Mouse (Mus musculus) limb, embryonic 14.5 days (tissue): ENCODE measurements around the gene Fancd2os. TPM values are rescaled to one million over a fixed set of nuclear protein-coding genes. Genes with fewer than 3 reads are reported as not detected.

Source experiments
- ATAC-seq: fragments of 200-750 bp; cut with Nextera tagmentation; 2 replicates; pipeline ENCODE4 v1.8.0; 2017; ENCODE audit warnings: low read depth, moderate number of reproducible peaks, moderate TSS enrichment; ENCODE audit not compliant: low FRiP score
- DNase-seq: peaks from one replicate; pipeline ENCODE4 v3.0.0-alpha.2; 2015; ENCODE audit warnings: low spot score
- H3K27ac ChIP-seq: fragments of 300-500 bp; sonication (generic); replicated peaks from 2 replicates; pipeline ENCODE4 v1.5.1; 2014; ENCODE audit warnings: low read depth, mild to moderate bottlenecking, low read length, moderate library complexity, mixed read lengths
- H3K27me3 ChIP-seq: fragments of 300-500 bp; sonication (generic); 2 replicates; pipeline ENCODE4 v1.6.1; 2014; ENCODE audit warnings: low read length, mixed read lengths; ENCODE audit not compliant: control insufficient read depth, insufficient read depth
- H3K36me3 ChIP-seq: fragments of 300-500 bp; sonication (generic); 2 replicates; pipeline ENCODE4 v1.6.1; 2014; ENCODE audit warnings: mild to moderate bottlenecking, low read length, moderate library complexity, mixed read lengths; ENCODE audit not compliant: control insufficient read depth, insufficient read depth
- H3K4me1 ChIP-seq: fragments of 300-500 bp; sonication (generic); 2 replicates; pipeline ENCODE4 v1.6.1; 2014; ENCODE audit warnings: antibody characterized with exemption, low read length, mixed read lengths; ENCODE audit not compliant: control insufficient read depth, insufficient read depth
- H3K4me2 ChIP-seq: fragments of 300-500 bp; sonication (generic); replicated peaks from 2 replicates; pipeline ENCODE4 v1.6.1; 2014; ENCODE audit warnings: low read depth, mild to moderate bottlenecking, low read length, moderate library complexity; ENCODE audit not compliant: severe bottlenecking
- H3K4me3 ChIP-seq: fragments of 300-500 bp; sonication (generic); replicated peaks from 2 replicates; pipeline ENCODE4 v1.5.1; 2014; ENCODE audit warnings: low read length
- H3K9ac ChIP-seq: fragments of 300-500 bp; sonication (generic); 2 replicates; pipeline ENCODE4 v1.6.1; 2014; ENCODE audit warnings: mild to moderate bottlenecking, low read depth, low read length, moderate library complexity; ENCODE audit not compliant: severe bottlenecking
- H3K9me3 ChIP-seq: fragments of 300-500 bp; sonication (generic); 2 replicates; pipeline ENCODE4 v1.6.1; 2016; ENCODE audit warnings: low read length; ENCODE audit not compliant: control insufficient read depth
- POLR2A ChIP-seq: fragments of 200-500 bp; IDR thresholded peaks from 2 replicates; pipeline ENCODE4 v1.8.0; 2012; ENCODE audit warnings: inconsistent platforms, mild to moderate bottlenecking, moderate library complexity, borderline replicate concordance; ENCODE audit not compliant: insufficient read depth, insufficient read length; ENCODE audit errors: extremely low read depth
- WGBS: fragments of 180-500 bp; shearing (Covaris S2); extraction: QIAGEN DNeasy Blood & Tissue Kit; methylation state at CpG from one replicate; pipeline ENCODE4 v1.1.7; 2014; 5-methylcytosine and 5-hydroxymethylcytosine counted together
- polyA plus RNA-seq, 2 experiments: library from polyadenylated mRNA; depleted of rRNA in 1 of 2; stranded (reverse) in 1 of 2; unstranded in 1 of 2; fragments of >200 nt; fragmentation: Nextera tagmentation in 1 of 2; extraction: Ambion mirVana in 1 of 2; gene quantifications; 2 replicates each; pipeline versions ENCODE4 v1.2.1 to v1.2.3; 2012 to 2014

Fancd2os gene
- polyA plus RNA-seq, 2 experiments, result 0.05 to 0.40 TPM

- H3K4me1 ChIP-seq, result no peaks in the 10 kb centered on the region
- DNase-seq (no peak), ATAC-seq (no peak)
- no peaks in the 10 kb centered on the region for H3K27me3 ChIP-seq
- H3K27ac ChIP-seq, result no peak overlapping the region
- H3K9ac ChIP-seq, result no peak overlapping the region
- H3K36me3 ChIP-seq, result peaks cover 63% of the 10 kb centered on the region
- WGBS, result 94% methylated on average over 7 of the region's 7 CpGs
- no peak overlapping the region for H3K4me3 ChIP-seq
- H3K4me2 ChIP-seq, result no peak overlapping the region
- TF ChIP-seq POLR2A, result no peak
- no peaks in the 10 kb centered on the region for H3K9me3 ChIP-seq
Measured at GRCm38 (mm10) chr6:113614152-113614551, 13.6 kb upstream of the Fancd2os start.

- H3K4me1 ChIP-seq, result no peaks in the 10 kb centered on the region
- no peaks in the 10 kb centered on the region for H3K27me3 ChIP-seq
- H3K4me2 ChIP-seq, result no peak overlapping the region
- H3K36me3 ChIP-seq, result peaks cover 52% of the 10 kb centered on the region
- no peak overlapping the region for H3K27ac ChIP-seq
- ATAC-seq (no peak), DNase-seq (no peak)
- 93% methylated on average over 8 of the region's 8 CpGs for WGBS
- H3K9me3 ChIP-seq, result no peaks in the 10 kb centered on the region
- H3K4me3 ChIP-seq, result no peak overlapping the region
- no peak overlapping the region for H3K9ac ChIP-seq
- no peak for TF ChIP-seq POLR2A
Measured at GRCm38 (mm10) chr6:113612258-113612969, 11.9 kb upstream of the Fancd2os start.

GRCm38 (mm10) chr6:113609293-113609692 lies 8.8 kb upstream of the Fancd2os start:
- no peak for TF ChIP-seq POLR2A
- Histone ChIP-seq H3K9me3 (no peaks in the 10 kb centered on the region), H3K9ac (no peak overlapping the region), H3K27ac (no peak overlapping the region), H3K36me3 (peaks cover 26% of the 10 kb centered on the region), H3K4me1 (peaks cover 14% of the 10 kb centered on the region), H3K4me3 (no peak overlapping the region), H3K27me3 (no peaks in the 10 kb centered on the region), H3K4me2 (no peak overlapping the region)
- WGBS, result 96% methylated on average over 7 of the region's 7 CpGs
- ATAC-seq (no peak), DNase-seq (no peak)

GRCm38 (mm10) chr6:113608871-113609270 lies 8.4 kb upstream of the Fancd2os start:
- H3K27ac ChIP-seq, result no peak overlapping the region
- DNase-seq, result no peak
- no peak overlapping the region for H3K4me3 ChIP-seq
- no peak overlapping the region for H3K9ac ChIP-seq
- TF ChIP-seq POLR2A, result no peak
- no peak for ATAC-seq
- H3K4me1 ChIP-seq, result peaks cover 14% of the 10 kb centered on the region
- no peak overlapping the region for H3K4me2 ChIP-seq
- WGBS, result 74% methylated on average over 6 of the region's 6 CpGs
- no peaks in the 10 kb centered on the region for H3K27me3 ChIP-seq
- H3K36me3 ChIP-seq, result peaks cover 22% of the 10 kb centered on the region
- H3K9me3 ChIP-seq, result no peaks in the 10 kb centered on the region

GRCm38 (mm10) chr6:113605224-113605545 lies 4.7 kb upstream of the Fancd2os start:
- ATAC-seq, result no peak
- peaks cover 14% of the 10 kb centered on the region for H3K4me1 ChIP-seq
- 3% methylated on average over 10 of the region's 10 CpGs for WGBS

More at GRCm38 (mm10) chr6:113605224-113605545, 4.7 kb upstream of the Fancd2os start:
- Histone ChIP-seq H3K4me3 (peak overlapping the region; percentile 92), H3K9me3 (no peaks in the 10 kb centered on the region), H3K9ac (peak overlapping the region; percentile 90), H3K27me3 (no peaks in the 10 kb centered on the region), H3K36me3 (peaks cover 12% of the 10 kb centered on the region), H3K4me2 (peak overlapping the region; percentile 72), H3K27ac (peak overlapping the region; percentile 74; the same call in 1 of the 2 replicates)
- TF ChIP-seq POLR2A, result no peak
- DNase-seq, result no peak
